Mouse (Mus musculus) midbrain, embryonic 13.5 days (tissue): ENCODE measurements around the gene Hsd11b1. TPM values are rescaled to one million over a fixed set of nuclear protein-coding genes. Genes with fewer than 3 reads are reported as not detected.
A peak's percentile ranks its signal among the peaks of the same experiment; 100 is the strongest.

Experiments used
- ATAC-seq: fragments of 200-750 bp; cut with Nextera tagmentation; 2 replicates; pipeline ENCODE4 v1.8.0; 2017; ENCODE audit warnings: mild to moderate bottlenecking, moderate TSS enrichment, moderate library complexity
- H3K27ac ChIP-seq: fragments of 300-500 bp; sonication (generic); 2 replicates; pipeline ENCODE4 v1.5.1; 2015; ENCODE audit warnings: inconsistent platforms, mild to moderate bottlenecking, moderate library complexity
- H3K27me3 ChIP-seq: fragments of 300-500 bp; sonication (generic); 2 replicates; pipeline ENCODE4 v1.6.1; 2015; ENCODE audit warnings: mild to moderate bottlenecking, inconsistent platforms
- H3K36me3 ChIP-seq: fragments of 300-500 bp; sonication (generic); 2 replicates; pipeline ENCODE4 v1.6.1; 2015; ENCODE audit warnings: mild to moderate bottlenecking, inconsistent platforms
- H3K4me1 ChIP-seq: fragments of 300-500 bp; sonication (generic); replicated peaks from 2 replicates; pipeline ENCODE4 v1.6.1; 2015; ENCODE audit warnings: inconsistent platforms
- H3K4me2 ChIP-seq: fragments of 300-500 bp; sonication (generic); replicated peaks from 2 replicates; pipeline ENCODE4 v1.6.1; 2015; ENCODE audit warnings: moderate library complexity, mild to moderate bottlenecking, inconsistent platforms
- H3K4me3 ChIP-seq: fragments of 300-500 bp; sonication (generic); replicated peaks from 2 replicates; pipeline ENCODE4 v1.5.1; 2015; ENCODE audit warnings: mild to moderate bottlenecking, inconsistent platforms
- H3K9ac ChIP-seq: fragments of 300-500 bp; sonication (generic); replicated peaks from 2 replicates; pipeline ENCODE4 v1.6.1; 2015; ENCODE audit warnings: mild to moderate bottlenecking, inconsistent platforms
- H3K9me3 ChIP-seq: fragments of 300-500 bp; sonication (generic); 2 replicates; pipeline ENCODE4 v1.6.1; 2016; ENCODE audit warnings: mild to moderate bottlenecking, inconsistent platforms
- WGBS: fragments of 180-500 bp; shearing (Covaris S2); methylation state at CpG from one replicate; pipeline ENCODE4 v1.1.7; 2015; 5-methylcytosine and 5-hydroxymethylcytosine counted together
- polyA plus RNA-seq: library from polyadenylated mRNA; unstranded; fragments of >200 nt; fragmentation: Nextera tagmentation; extraction: Ambion mirVana; gene quantifications from 2 replicates; pipeline ENCODE4 v1.2.1, GENCODE M21; 2015

The Hsd11b1 gene
- polyA plus RNA-seq, 1 experiment from 2014 or later = not detected

GRCm38 (mm10) chr1:193191675-193192283, 72.1 kb downstream of the Hsd11b1 start:
- Histone ChIP-seq H3K4me3 (no peak overlapping the region), H3K9me3 (no peaks in the 10 kb centered on the region), H3K4me1 (peaks cover 13% of the 10 kb centered on the region), H3K4me2 (no peak overlapping the region), H3K27me3 (no peaks in the 10 kb centered on the region), H3K27ac (no peak overlapping the region), H3K36me3 (no peaks in the 10 kb centered on the region), H3K9ac (no peak overlapping the region)
- ATAC-seq = no peak
- 95% methylated on average over 7 of the region's 7 CpGs for WGBS

DNA sequence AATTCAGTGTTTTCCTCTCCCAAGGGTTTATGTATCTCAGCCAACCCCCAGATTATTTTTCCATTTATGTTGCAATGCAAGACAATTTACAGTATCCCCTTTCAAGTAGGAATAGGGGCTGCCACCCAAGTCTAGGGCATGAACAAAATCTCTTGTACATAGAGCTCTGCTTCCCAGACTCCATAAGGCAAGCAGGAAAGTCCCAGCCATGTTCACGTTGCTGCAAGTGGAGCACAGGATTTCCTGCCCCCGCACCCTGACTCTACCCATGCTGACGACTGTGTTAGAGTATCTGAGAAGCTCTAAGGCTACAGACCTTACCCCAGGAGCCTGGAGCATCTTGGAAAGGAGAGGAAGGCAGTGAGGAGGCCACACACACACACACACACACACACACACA, 74.1 kb downstream of the Hsd11b1 start:
- no peak overlapping the region for H3K4me2 ChIP-seq
- WGBS = 65% methylated on average over 3 of the region's 3 CpGs
- peaks cover 13% of the 10 kb centered on the region for H3K4me1 ChIP-seq
- no peaks in the 10 kb centered on the region for H3K36me3 ChIP-seq
- no peak overlapping the region for H3K4me3 ChIP-seq
- H3K27me3 ChIP-seq = no peaks in the 10 kb centered on the region
- H3K9me3 ChIP-seq = no peaks in the 10 kb centered on the region
- peak overlapping the region; percentile 51 for H3K27ac ChIP-seq
- no peak for ATAC-seq
- no peak overlapping the region; the same call in 1 of the 2 replicates for H3K9ac ChIP-seq

- Histone ChIP-seq H3K4me3 (no peak overlapping the region), H3K27ac (peak overlapping the region; percentile 51), H3K4me1 (peaks cover 13% of the 10 kb centered on the region), H3K36me3 (no peaks in the 10 kb centered on the region), H3K4me2 (no peak overlapping the region), H3K27me3 (no peaks in the 10 kb centered on the region), H3K9ac (no peak overlapping the region; the same call in 1 of the 2 replicates), H3K9me3 (no peaks in the 10 kb centered on the region)
- WGBS = 22% methylated on average over 9 of the region's 9 CpGs
- peak; percentile 96 for ATAC-seq
Measured at GRCm38 (mm10) chr1:193189151-193189621, 74.7 kb downstream of the Hsd11b1 start.

GRCm38 (mm10) chr1:193188257-193188656, 75.6 kb downstream of the Hsd11b1 start:
- Histone ChIP-seq H3K36me3 (no peaks in the 10 kb centered on the region), H3K27me3 (no peaks in the 10 kb centered on the region)
- 89% methylated on average over 6 of the region's 6 CpGs for WGBS

DNA sequence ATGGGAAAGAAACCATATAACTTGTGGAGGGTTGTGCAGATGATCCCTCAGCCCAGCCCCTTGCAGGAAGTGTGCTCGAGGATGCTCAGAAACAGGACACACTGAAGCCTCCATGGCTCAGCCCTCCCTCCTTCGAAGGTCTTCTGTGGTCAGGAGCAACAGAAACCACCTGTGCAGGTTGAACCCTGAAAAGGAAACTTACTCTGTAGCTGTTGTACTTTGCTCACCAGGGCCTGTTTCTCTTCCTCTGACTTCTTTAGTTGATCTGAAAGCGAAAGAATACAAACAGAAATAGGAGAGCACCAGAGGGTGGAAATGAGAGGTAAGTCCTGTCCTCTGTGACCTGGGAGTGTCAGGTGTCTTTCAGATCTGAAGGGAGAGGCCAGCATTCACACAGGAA, 82.8 kb downstream of the Hsd11b1 start:
- H3K27me3 ChIP-seq = no peaks in the 10 kb centered on the region
- ATAC-seq = no peak
- 79% methylated on average over 3 of the region's 3 CpGs for WGBS
- H3K9ac ChIP-seq = no peak overlapping the region
- no peak overlapping the region for H3K4me2 ChIP-seq
- H3K27ac ChIP-seq = no peak overlapping the region
- H3K4me3 ChIP-seq = no peak overlapping the region
- H3K36me3 ChIP-seq = no peaks in the 10 kb centered on the region
- H3K4me1 ChIP-seq = peaks cover 3% of the 10 kb centered on the region; the same call in 1 of the 2 replicates
- H3K9me3 ChIP-seq = no peaks in the 10 kb centered on the region

More at GRCm38 (mm10) chr1:193188257-193188656, 75.6 kb downstream of the Hsd11b1 start:
- Histone ChIP-seq H3K9me3 (no peaks in the 10 kb centered on the region), H3K4me3 (no peak overlapping the region), H3K4me2 (no peak overlapping the region), H3K27ac (no peak overlapping the region), H3K9ac (no peak overlapping the region), H3K4me1 (peaks cover 13% of the 10 kb centered on the region)
- no peak for ATAC-seq

GRCm38 (mm10) chr1:193174143-193174733, 89.6 kb downstream of the Hsd11b1 start:
- Histone ChIP-seq H3K9me3 (no peaks in the 10 kb centered on the region), H3K4me1 (peaks cover 45% of the 10 kb centered on the region), H3K27me3 (no peaks in the 10 kb centered on the region), H3K9ac (peak overlapping the region; percentile 78), H3K4me3 (peak overlapping the region; percentile 83), H3K36me3 (no peaks in the 10 kb centered on the region), H3K27ac (no peak overlapping the region; the same call in 1 of the 2 replicates), H3K4me2 (peak overlapping the region; percentile 66)
- ATAC-seq = no peak
- WGBS = 94% methylated on average over 13 of the region's 13 CpGs

DNA sequence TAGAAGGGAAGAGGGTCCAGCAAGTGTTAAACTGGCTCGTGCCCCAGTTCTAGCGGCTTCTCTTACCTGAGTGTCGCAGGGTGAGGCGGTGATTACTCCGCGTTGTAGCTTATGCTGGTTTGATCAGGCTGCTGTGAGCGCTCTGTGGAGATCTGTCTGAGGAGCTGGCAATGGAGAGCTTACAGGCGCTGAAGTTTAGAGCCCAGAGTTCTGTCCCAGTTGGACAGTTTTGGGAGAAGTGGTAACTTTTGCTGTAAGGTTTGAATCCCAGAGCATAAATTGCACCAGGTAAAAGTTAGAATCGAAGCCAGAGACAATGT, 90.1 kb downstream of the Hsd11b1 start:
- H3K9me3 ChIP-seq = no peaks in the 10 kb centered on the region
- no peak for ATAC-seq
- peaks cover 45% of the 10 kb centered on the region for H3K4me1 ChIP-seq
- peak overlapping the region; percentile 83 for H3K27ac ChIP-seq
- peak overlapping the region; percentile 66 for H3K4me2 ChIP-seq
- no peaks in the 10 kb centered on the region for H3K27me3 ChIP-seq
- H3K36me3 ChIP-seq = no peaks in the 10 kb centered on the region
- peak overlapping the region; percentile 83 for H3K4me3 ChIP-seq
- WGBS = 23% methylated on average over 9 of the region's 9 CpGs
- peak overlapping the region; percentile 78 for H3K9ac ChIP-seq

DNA sequence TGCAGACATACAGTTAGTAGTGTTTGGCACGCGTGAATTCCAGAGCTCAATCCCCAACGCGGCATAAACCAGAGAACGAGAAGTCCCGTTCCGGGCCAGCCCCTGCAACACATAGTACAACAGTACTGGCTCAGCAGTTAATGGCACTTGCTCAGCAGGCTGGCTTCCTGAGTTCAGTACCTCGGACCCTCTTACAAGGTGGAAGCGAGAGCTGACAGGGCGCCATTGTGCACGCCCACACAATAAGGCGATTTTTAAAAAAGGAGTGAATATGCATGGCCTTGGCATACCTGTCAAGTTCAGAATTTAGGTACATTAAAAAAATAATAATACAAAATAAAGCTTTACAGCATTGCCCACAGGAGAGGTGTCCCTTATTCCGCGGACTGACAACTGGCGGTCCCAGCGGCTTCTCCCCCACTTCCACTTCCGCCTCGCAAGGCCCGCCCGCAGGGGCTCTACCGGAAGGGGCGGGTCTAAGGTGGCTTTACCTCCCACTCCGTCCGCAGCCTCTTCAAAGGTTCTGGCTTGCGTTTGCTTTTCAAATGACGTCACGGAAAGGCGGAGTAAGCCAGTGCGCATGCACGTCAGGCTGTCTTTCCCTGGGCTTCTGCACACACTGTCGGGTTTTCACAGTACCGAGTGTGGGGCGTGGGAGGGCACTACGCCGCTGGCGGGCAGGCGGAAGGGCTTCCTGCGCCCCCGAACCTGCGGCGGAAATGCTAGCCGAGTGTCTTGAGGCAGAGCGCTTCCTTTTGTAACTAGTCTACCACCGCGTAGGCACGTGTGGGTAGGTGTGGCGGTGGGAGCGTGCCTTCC, 90.7 kb downstream of the Hsd11b1 start:
- Histone ChIP-seq H3K9ac (peak overlapping the region; percentile 87), H3K4me1 (peaks cover 45% of the 10 kb centered on the region), H3K36me3 (no peaks in the 10 kb centered on the region), H3K4me2 (peak overlapping the region; percentile 66), H3K27me3 (no peaks in the 10 kb centered on the region), H3K27ac (peak overlapping the region; percentile 83), H3K9me3 (no peaks in the 10 kb centered on the region), H3K4me3 (peak overlapping the region; percentile 83)
- ATAC-seq = peak; percentile 99
- WGBS = 2% methylated on average over 48 of the region's 48 CpGs

Other genes with a start within 250 kb of the Hsd11b1 start
- 7.4 and 8.9 TPM in 2 replicates for gene Syt14, start 228.3 kb downstream of the Hsd11b1 start, polyA plus RNA-seq
- gene Diexf, start 133.8 kb downstream of the Hsd11b1 start, polyA plus RNA-seq = 8.7 and 10.2 TPM in 2 replicates
- 0.62 and 0.74 TPM in 2 replicates for gene Irf6, start 111.0 kb downstream of the Hsd11b1 start, polyA plus RNA-seq
- 14.2 and 15.4 TPM in 2 replicates for gene A130010J15Rik, start 96.0 kb downstream of the Hsd11b1 start, polyA plus RNA-seq
- gene Traf3ip3, start 62.4 kb downstream of the Hsd11b1 start, polyA plus RNA-seq = 1.1 and 1.2 TPM in 2 replicates
- gene Lamb3, start 56.4 kb downstream of the Hsd11b1 start, polyA plus RNA-seq = 0.58 and 0.62 TPM in 2 replicates
- gene G0s2, start 9.1 kb upstream of the Hsd11b1 start, polyA plus RNA-seq = 7.7 and 10.2 TPM in 2 replicates
- 42.5 and 43.0 TPM in 2 replicates for gene Camk1g, start 106.2 kb upstream of the Hsd11b1 start, polyA plus RNA-seq